Mouse (Mus musculus) MEL (cell line): Measurements from ENCODE around the gene Ptpn12. TPM values are rescaled to one million over a fixed set of nuclear protein-coding genes. Genes with fewer than 3 reads are reported as not detected.

ENCODE experiments used
- DNase-seq: peaks from one replicate; pipeline ENCODE4 v3.0.0; 2011; ENCODE audit warnings: low read depth, low spot score
- H3K27ac ChIP-seq: 2 replicates; pipeline ENCODE4 v1.5.1; 2012; ENCODE audit warnings: low read depth, mild to moderate bottlenecking, control low read depth, low read length, moderate library complexity; ENCODE audit not compliant: control insufficient read depth
- H3K27me3 ChIP-seq, 2 experiments: fragments of 150-350 bp in 1 of 2; sonication (generic) in 1 of 2; 2 replicates each; pipeline ENCODE4 v1.6.1; 2012; ENCODE audit warnings: low read length in 2 of 2, mild to moderate bottlenecking in 2 of 2, improper control_type of control experiment in 1 of 2, moderate library complexity in 1 of 2; ENCODE audit not compliant: insufficient read depth in 2 of 2, control insufficient read depth in 1 of 2
- H3K36me3 ChIP-seq, 2 experiments: 2 replicates each; pipeline ENCODE4 v1.6.1; 2012 to 2014; ENCODE audit warnings: low read length in 2 of 2, improper control_type of control experiment in 1 of 2, inconsistent platforms in 1 of 2, mild to moderate bottlenecking in 1 of 2; ENCODE audit not compliant: insufficient read depth in 2 of 2, control insufficient read depth in 1 of 2
- H3K4me1 ChIP-seq, 2 experiments: fragments of 150-350 bp in 1 of 2; sonication (generic) in 1 of 2; 2 replicates each; pipeline ENCODE4 v1.6.1; 2012; ENCODE audit warnings: low read length in 2 of 2, improper control_type of control experiment in 1 of 2, mild to moderate bottlenecking in 1 of 2; ENCODE audit not compliant: insufficient read depth in 2 of 2, control insufficient read depth in 1 of 2
- H3K4me3 ChIP-seq, 2 experiments: fragments of 150-350 bp in 1 of 2; sonication (generic) in 1 of 2; 2 replicates each; pipeline ENCODE4 v1.5.1; 2012; ENCODE audit warnings: low read depth in 2 of 2, low read length in 2 of 2, mild to moderate bottlenecking in 2 of 2, moderate library complexity in 2 of 2, control low read depth in 1 of 2, improper control_type of control experiment in 1 of 2; ENCODE audit not compliant: control insufficient read depth in 1 of 2, insufficient read depth in 1 of 2
- H3K79me2 ChIP-seq: 2 replicates; pipeline ENCODE4 v1.6.1; 2012; ENCODE audit warnings: mild to moderate bottlenecking, low read length, moderate library complexity; ENCODE audit not compliant: control insufficient read depth, poor library complexity, insufficient read depth
- H3K9ac ChIP-seq: 2 replicates; pipeline ENCODE4 v1.6.1; 2012; ENCODE audit warnings: low read depth, mild to moderate bottlenecking, control low read depth, low read length, moderate library complexity; ENCODE audit not compliant: control insufficient read depth, poor library complexity, severe bottlenecking
- H3K9me3 ChIP-seq: fragments of 150-350 bp; sonication (generic); replicated peaks from 2 replicates; pipeline ENCODE4 v1.6.1; 2012; ENCODE audit warnings: mild to moderate bottlenecking, low read length, improper control_type of control experiment, moderate library complexity; ENCODE audit not compliant: insufficient read depth
- BHLHE40 ChIP-seq: IDR thresholded peaks from 2 replicates; pipeline ENCODE4 v1.6.1; 2012; ENCODE audit warnings: low read depth, mild to moderate bottlenecking, inconsistent platforms, low read length, improper control_type of control experiment, borderline replicate concordance
- EP300 ChIP-seq, 2 experiments: IDR thresholded peaks; 2 replicates each; pipeline ENCODE4 v1.6.1; 2011; ENCODE audit warnings: improper control_type of control experiment in 2 of 2, low read length in 2 of 2, low read depth in 1 of 2, mild to moderate bottlenecking in 1 of 2
- ETS1 ChIP-seq: IDR thresholded peaks from 2 replicates; pipeline ENCODE4 v1.6.1; 2012; ENCODE audit warnings: low read depth, mild to moderate bottlenecking, inconsistent platforms, low read length, improper control_type of control experiment, moderate library complexity
- GATA1 ChIP-seq: IDR thresholded peaks from 2 replicates; pipeline ENCODE4 v1.6.1; 2011; ENCODE audit warnings: low read depth, low read length, improper control_type of control experiment
- HCFC1 ChIP-seq: IDR thresholded peaks from 2 replicates; pipeline ENCODE4 v1.6.1; 2012; ENCODE audit warnings: low read depth, mild to moderate bottlenecking, inconsistent platforms, low read length, improper control_type of control experiment, moderate library complexity
- MAFK ChIP-seq: IDR thresholded peaks from 2 replicates; pipeline ENCODE4 v1.6.1; 2011; ENCODE audit warnings: low read depth, mild to moderate bottlenecking, low read length, improper control_type of control experiment, borderline replicate concordance
- MAZ ChIP-seq: IDR thresholded peaks from 2 replicates; pipeline ENCODE4 v1.6.1; 2012; ENCODE audit warnings: low read depth, mild to moderate bottlenecking, inconsistent platforms, low read length, improper control_type of control experiment
- MXI1 ChIP-seq: IDR thresholded peaks from 2 replicates; pipeline ENCODE4 v1.6.1; 2011; ENCODE audit warnings: mild to moderate bottlenecking, low read depth, low read length, improper control_type of control experiment
- NRF1 ChIP-seq: IDR thresholded peaks from 2 replicates; pipeline ENCODE4 v1.6.1; 2014; ENCODE audit warnings: low read depth, mild to moderate bottlenecking, inconsistent platforms, low read length, improper control_type of control experiment, moderate library complexity; ENCODE audit not compliant: poor library complexity, insufficient read depth, severe bottlenecking
- POLR2AphosphoS2 ChIP-seq: IDR thresholded peaks from 2 replicates; pipeline ENCODE4 v1.6.1; 2011; ENCODE audit warnings: low read length, improper control_type of control experiment
- POLR2AphosphoS5 ChIP-seq: IDR thresholded peaks from 2 replicates; pipeline ENCODE4 v1.6.1; 2012; ENCODE audit warnings: low read depth, borderline replicate concordance, mild to moderate bottlenecking, inconsistent platforms, low read length, moderate library complexity, mixed read lengths
- RAD21 ChIP-seq: IDR thresholded peaks from 2 replicates; pipeline ENCODE4 v1.6.1; 2011; ENCODE audit warnings: mild to moderate bottlenecking, low read depth, low read length, improper control_type of control experiment
- RCOR1 ChIP-seq: IDR thresholded peaks from 2 replicates; pipeline ENCODE4 v1.6.1; 2012; ENCODE audit warnings: low read depth, mild to moderate bottlenecking, inconsistent platforms, low read length, improper control_type of control experiment
- SIN3A ChIP-seq: IDR thresholded peaks from 2 replicates; pipeline ENCODE4 v1.6.1; 2012; ENCODE audit warnings: low read length, improper control_type of control experiment, inconsistent platforms
- TAL1 ChIP-seq: IDR thresholded peaks from 2 replicates; pipeline ENCODE4 v1.6.1; 2012; ENCODE audit warnings: mild to moderate bottlenecking, inconsistent platforms, low read length, moderate library complexity, mixed read lengths
- USF2 ChIP-seq, 2 experiments: IDR thresholded peaks; 2 replicates each; pipeline ENCODE4 v1.6.1; 2011 to 2012; ENCODE audit warnings: improper control_type of control experiment in 2 of 2, low read length in 2 of 2, borderline replicate concordance in 1 of 2, inconsistent platforms in 1 of 2, low read depth in 1 of 2, mild to moderate bottlenecking in 1 of 2; ENCODE audit not compliant: insufficient read depth in 1 of 2
- ZMIZ1 ChIP-seq: IDR thresholded peaks from 2 replicates; pipeline ENCODE4 v1.6.1; 2012; ENCODE audit warnings: low read depth, mild to moderate bottlenecking, inconsistent platforms, low read length, improper control_type of control experiment, moderate library complexity
- polyA plus RNA-seq, 2 experiments: library from polyadenylated mRNA; stranded (reverse) in 1 of 2; unstranded in 1 of 2; fragments of >175 nt in 1 of 2; fragments of >200 nt in 1 of 2; gene quantifications; 2 replicates each; pipeline versions ENCODE4 v1.2.1 to v1.2.4; 2012; ENCODE audit warnings: low replicate concordance in 2 of 2, low read depth in 1 of 2; ENCODE audit not compliant: insufficient read length in 2 of 2, insufficient read depth in 1 of 2, missing spikeins in 1 of 2
- total RNA-seq: library from RNA; depleted of rRNA; stranded (reverse); fragments of 300-350 nt; gene quantifications from 2 replicates; pipeline ENCODE4 v1.2.3, GENCODE M21; 2012

Gene Ptpn12
- total and polyA plus RNA-seq, 3 experiments = 14.8 to 177 (median 58.2) TPM

GRCm38 (mm10) chr5:21045462-21045861, 10.2 kb downstream of the Ptpn12 start:
- no peaks in the 10 kb centered on the region for H3K9me3 ChIP-seq
- peak overlapping the region; percentile 70 for H3K27ac ChIP-seq
- DNase-seq = peak; percentile 71
- H3K27me3 ChIP-seq = no peaks in the 10 kb centered on the region
- peak overlapping the region; percentile 18 to 29 for H3K4me3 ChIP-seq
- H3K79me2 ChIP-seq = peaks cover 62% of the 10 kb centered on the region
- H3K36me3 ChIP-seq = peaks cover 0 to 69% of the 10 kb centered on the region in 2 experiments; a peak in 2 of 4 replicates
- TF ChIP-seq POLR2AphosphoS2 = no peak
- no peak for TF ChIP-seq HCFC1
- TF ChIP-seq EP300 (IDR thresholded peaks at IDR 0.05; ENCODE audit: low read depth in 1 of 2, low read length in 2 of 2) = peak; percentile 54 to 69; a peak in 3 of 4 replicates
- TF ChIP-seq GATA1 = 0 out of 2 replicates have a peak, but pooled peaks have one; percentile 24
- TF ChIP-seq BHLHE40 = no peak
- TF ChIP-seq SIN3A = peak; percentile 23; the same call in 1 of the 2 replicates
- TF ChIP-seq ZMIZ1 = no peak
- peak; percentile 20 for TF ChIP-seq TAL1
- TF ChIP-seq ETS1 = peak; percentile 22; the same call in 1 of the 2 replicates
- H3K9ac ChIP-seq = peak overlapping the region; percentile 7
- peaks cover 28 to 41% of the 10 kb centered on the region in 2 experiments for H3K4me1 ChIP-seq

- Histone ChIP-seq H3K9me3 (no peaks in the 10 kb centered on the region), H3K27ac (no peak overlapping the region), H3K79me2 (peaks cover 66% of the 10 kb centered on the region), H3K4me3 (no peak overlapping the region), H3K27me3 (no peaks in the 10 kb centered on the region), H3K4me1 (peaks cover 3 to 22% of the 10 kb centered on the region in 2 experiments), H3K9ac (no peak overlapping the region), H3K36me3 (peaks cover 0 to 27% of the 10 kb centered on the region in 2 experiments; a peak in 2 of 4 replicates)
- TF ChIP-seq POLR2AphosphoS5 (no peak), BHLHE40 (no peak), GATA1 (no peak), MAZ (no peak), RCOR1 (no peak), RAD21 (no peak), ETS1 (no peak), NRF1 (no peak), MAFK (no peak), EP300 (IDR thresholded peaks at IDR 0.05; ENCODE audit: low read depth in 1 of 2, low read length in 2 of 2) (no peak), MXI1 (no peak), USF2 (IDR thresholded peaks at IDR 0.05; ENCODE audit: borderline replicate concordance in 1 of 2, insufficient read depth in 1 of 2, low read depth in 1 of 2, low read length in 2 of 2) (no peak)
- DNase-seq = no peak
These were observed 17.6 kb downstream of the Ptpn12 start for GRCm38 (mm10) chr5:21038100-21038499.
